Mouse (Mus musculus): ENCODE measurements around the gene Dip2a. TPM values are rescaled to one million over a fixed set of nuclear protein-coding genes. Genes with fewer than 3 reads are reported as not detected.

Dip2a gene
- polyA plus RNA-seq, 1 experiment = 11.1 TPM

- no peak overlapping the region for H3ac ChIP-seq (ENCODE audit: control insufficient read depth, insufficient read length)
- H3K36me3 ChIP-seq (ENCODE audit: control insufficient read depth, insufficient read depth) = peaks cover 17% of the 10 kb centered on the region
Observed at GRCm38 (mm10) chr10:76217056-76217455, 128.0 kb downstream of the Dip2a start.

GRCm38 (mm10) chr10:76214161-76214560 lies 130.9 kb downstream of the Dip2a start:
- no peak overlapping the region for H3K4me2 ChIP-seq (ENCODE audit: low read depth)
- H3K4me3 ChIP-seq = no peak overlapping the region
- peaks cover 25% of the 10 kb centered on the region for H3K36me3 ChIP-seq (ENCODE audit: control insufficient read depth, insufficient read depth)
- no peaks in the 10 kb centered on the region for H3K27me3 ChIP-seq (ENCODE audit: control insufficient read depth, insufficient read depth, insufficient read length)
- no peaks in the 10 kb centered on the region for H3K79me2 ChIP-seq (ENCODE audit: control insufficient read depth, insufficient read depth)
- TF ChIP-seq MYOG (IDR thresholded peaks at IDR 0.05; ENCODE audit: control insufficient read depth in 1 of 3, insufficient read depth in 1 of 3, insufficient read length in 2 of 3, low read depth in 2 of 3) = no peak
- TF ChIP-seq SRF (IDR thresholded peaks at IDR 0.05; ENCODE audit: control insufficient read depth, insufficient read length, low read depth) = no peak
- TF ChIP-seq POLR2A (IDR thresholded peaks at IDR 0.05; ENCODE audit: insufficient read length, low read depth) = no peak
- TF ChIP-seq POLR2AphosphoS2 (IDR thresholded peaks at IDR 0.05; ENCODE audit: insufficient read length, low read depth) = no peak
- TF ChIP-seq CEBPB (IDR thresholded peaks at IDR 0.05; ENCODE audit: insufficient read depth, poor library complexity, severe bottlenecking) = no peak
- no peak for TF ChIP-seq USF1 (IDR thresholded peaks at IDR 0.05; ENCODE audit: low read depth)
- TF ChIP-seq REST (IDR thresholded peaks at IDR 0.05; ENCODE audit: insufficient read depth, insufficient read length) = no peak
- no peak for TF ChIP-seq TCF3 (IDR thresholded peaks at IDR 0.05; ENCODE audit: insufficient read length, low read depth)
- TF ChIP-seq MYOD1 (IDR thresholded peaks at IDR 0.05; ENCODE audit: control insufficient read depth in 1 of 3, insufficient read length in 2 of 3, low read depth in 2 of 3) = no peak
- no peak for TF ChIP-seq E2F4 (IDR thresholded peaks at IDR 0.05; ENCODE audit: insufficient read depth)
- no peak overlapping the region for H3ac ChIP-seq (ENCODE audit: control insufficient read depth, insufficient read length)

More at GRCm38 (mm10) chr10:76217056-76217455, 128.0 kb downstream of the Dip2a start:
- H3K4me2 ChIP-seq (ENCODE audit: low read depth) = no peak overlapping the region
- no peaks in the 10 kb centered on the region for H3K79me2 ChIP-seq (ENCODE audit: control insufficient read depth, insufficient read depth)
- no peak overlapping the region for H3K4me3 ChIP-seq
- TF ChIP-seq MYOG (IDR thresholded peaks at IDR 0.05; ENCODE audit: control insufficient read depth in 1 of 3, insufficient read depth in 1 of 3, insufficient read length in 2 of 3, low read depth in 2 of 3) = no peak
- TF ChIP-seq TCF3 (IDR thresholded peaks at IDR 0.05; ENCODE audit: insufficient read length, low read depth) = no peak
- TF ChIP-seq USF1 (IDR thresholded peaks at IDR 0.05; ENCODE audit: low read depth) = no peak
- no peak for TF ChIP-seq TCF12 (IDR thresholded peaks at IDR 0.05; ENCODE audit: insufficient read depth, poor library complexity, severe bottlenecking)
- no peak for TF ChIP-seq POLR2A (IDR thresholded peaks at IDR 0.05; ENCODE audit: insufficient read length, low read depth)
- TF ChIP-seq REST (IDR thresholded peaks at IDR 0.05; ENCODE audit: insufficient read depth, insufficient read length) = no peak
- no peak for TF ChIP-seq SRF (IDR thresholded peaks at IDR 0.05; ENCODE audit: control insufficient read depth, insufficient read length, low read depth)
- TF ChIP-seq MYOD1 (IDR thresholded peaks at IDR 0.05; ENCODE audit: control insufficient read depth in 1 of 3, insufficient read length in 2 of 3, low read depth in 2 of 3) = no peak
- TF ChIP-seq MAX (IDR thresholded peaks at IDR 0.05; ENCODE audit: low read depth) = no peak
- no peak for TF ChIP-seq CEBPB (IDR thresholded peaks at IDR 0.05; ENCODE audit: insufficient read depth, poor library complexity, severe bottlenecking)
- no peak for TF ChIP-seq E2F4 (IDR thresholded peaks at IDR 0.05; ENCODE audit: insufficient read depth)
- no peak for TF ChIP-seq POLR2AphosphoS2 (IDR thresholded peaks at IDR 0.05; ENCODE audit: insufficient read length, low read depth)
- no peaks in the 10 kb centered on the region for H3K27me3 ChIP-seq (ENCODE audit: control insufficient read depth, insufficient read depth, insufficient read length)

GRCm38 (mm10) chr10:76212121-76212520 lies 133.0 kb downstream of the Dip2a start:
- no peak overlapping the region for H3K4me2 ChIP-seq (ENCODE audit: low read depth)
- peaks cover 25% of the 10 kb centered on the region for H3K36me3 ChIP-seq (ENCODE audit: control insufficient read depth, insufficient read depth)
- TF ChIP-seq MAX (IDR thresholded peaks at IDR 0.05; ENCODE audit: low read depth) (no peak), POLR2AphosphoS2 (IDR thresholded peaks at IDR 0.05; ENCODE audit: insufficient read length, low read depth) (no peak), TCF12 (IDR thresholded peaks at IDR 0.05; ENCODE audit: insufficient read depth, poor library complexity, severe bottlenecking) (no peak), POLR2A (IDR thresholded peaks at IDR 0.05; ENCODE audit: insufficient read length, low read depth) (no peak), E2F4 (IDR thresholded peaks at IDR 0.05; ENCODE audit: insufficient read depth) (no peak), CEBPB (IDR thresholded peaks at IDR 0.05; ENCODE audit: insufficient read depth, poor library complexity, severe bottlenecking) (no peak), USF1 (IDR thresholded peaks at IDR 0.05; ENCODE audit: low read depth) (no peak)
- H3K4me3 ChIP-seq = no peak overlapping the region
- no peak overlapping the region for H3ac ChIP-seq (ENCODE audit: control insufficient read depth, insufficient read length)
- no peaks in the 10 kb centered on the region for H3K79me2 ChIP-seq (ENCODE audit: control insufficient read depth, insufficient read depth)
- no peaks in the 10 kb centered on the region for H3K27me3 ChIP-seq (ENCODE audit: control insufficient read depth, insufficient read depth, insufficient read length)

GRCm38 (mm10) chr10:76210806-76211205 lies 134.3 kb downstream of the Dip2a start:
- H3K27me3 ChIP-seq (ENCODE audit: control insufficient read depth, insufficient read depth, insufficient read length) = no peaks in the 10 kb centered on the region
- H3K4me2 ChIP-seq (ENCODE audit: low read depth) = no peak overlapping the region
- H3K79me2 ChIP-seq (ENCODE audit: control insufficient read depth, insufficient read depth) = no peaks in the 10 kb centered on the region

More at GRCm38 (mm10) chr10:76210806-76211205, 134.3 kb downstream of the Dip2a start:
- no peak overlapping the region for H3ac ChIP-seq (ENCODE audit: control insufficient read depth, insufficient read length)
- H3K4me3 ChIP-seq = no peak overlapping the region
- TF ChIP-seq SRF (IDR thresholded peaks at IDR 0.05; ENCODE audit: control insufficient read depth, insufficient read length, low read depth) = no peak
- no peak for TF ChIP-seq MYOD1 (IDR thresholded peaks at IDR 0.05; ENCODE audit: control insufficient read depth in 1 of 3, insufficient read length in 2 of 3, low read depth in 2 of 3)
- H3K36me3 ChIP-seq (ENCODE audit: control insufficient read depth, insufficient read depth) = peaks cover 29% of the 10 kb centered on the region

Other genes starting within 250 kb of the Dip2a start
- gene Slc5a4b, start 234.3 kb downstream of the Dip2a start, polyA plus RNA-seq (2012; fragmentation: generic; extraction: Trizol) = not detected
- gene Slc5a4a, start 197.8 kb downstream of the Dip2a start, polyA plus RNA-seq (2012; fragmentation: generic; extraction: Trizol) = not detected
- 52.4 TPM for gene Prmt2, start 107.4 kb downstream of the Dip2a start, polyA plus RNA-seq (2012; fragmentation: generic; extraction: Trizol)
- 0.04 TPM for gene S100b, start 91.4 kb downstream of the Dip2a start, polyA plus RNA-seq (2012; fragmentation: generic; extraction: Trizol)
- gene AC141477.1, start 95.2 kb upstream of the Dip2a start, polyA plus RNA-seq (2012; fragmentation: generic; extraction: Trizol) = not detected
- 11.5 TPM for gene Pcnt, start 97.5 kb upstream of the Dip2a start, polyA plus RNA-seq (2012; fragmentation: generic; extraction: Trizol)
- not detected for gene 2610028H24Rik, start 103.8 kb upstream of the Dip2a start, polyA plus RNA-seq (2012; fragmentation: generic; extraction: Trizol)
- 28.9 TPM for gene Mcm3ap, start 123.6 kb upstream of the Dip2a start, polyA plus RNA-seq (2012; fragmentation: generic; extraction: Trizol)
- 2.0 TPM for gene Ybey, start 123.8 kb upstream of the Dip2a start, polyA plus RNA-seq (2012; fragmentation: generic; extraction: Trizol)
- 36.0 TPM for gene Lss, start 186.3 kb upstream of the Dip2a start, polyA plus RNA-seq (2012; fragmentation: generic; extraction: Trizol)
- gene Spatc1l, start 217.0 kb upstream of the Dip2a start, polyA plus RNA-seq (2012; fragmentation: generic; extraction: Trizol) = not detected
- not detected for gene Ftcd, start 230.4 kb upstream of the Dip2a start, polyA plus RNA-seq (2012; fragmentation: generic; extraction: Trizol)